Mouse (Mus musculus): ENCODE measurements around the gene Ccdc182.

DNA sequence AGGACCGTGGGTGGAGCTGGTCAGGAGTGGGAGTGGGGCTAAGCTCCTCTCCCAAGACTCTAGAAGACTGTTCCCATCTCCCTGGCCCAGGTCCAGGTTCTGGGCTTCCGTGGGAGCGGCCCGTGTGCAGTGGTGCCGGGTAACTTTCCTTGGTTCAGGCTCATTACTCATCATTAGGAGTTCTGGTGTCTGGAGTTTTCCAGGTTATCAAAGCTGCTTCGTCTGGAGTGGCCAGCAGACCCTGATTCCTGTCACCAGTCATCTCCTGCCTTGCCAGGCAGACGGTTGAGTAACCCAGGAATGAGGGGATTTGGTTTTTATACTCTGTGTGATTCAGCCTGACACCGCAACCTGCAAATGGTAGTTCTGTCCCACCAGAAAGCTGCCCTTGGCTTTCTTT is 7.8 kb upstream of the Ccdc182 start:
- no peak for TF ChIP-seq POLR2A (IDR thresholded peaks at IDR 0.05; ENCODE audit: low read depth, low read length)
- no peak for TF ChIP-seq CTCF (IDR thresholded peaks at IDR 0.05; ENCODE audit: extremely low read depth, insufficient read depth, insufficient read length, insufficient replicate concordance)
